Mouse (Mus musculus): ENCODE results near the gene Gtf2ird2. TPM values are rescaled to one million over a fixed set of nuclear protein-coding genes. Genes with fewer than 3 reads are reported as not detected.
A peak's percentile ranks its signal among the peaks of the same experiment; 100 is the strongest.

Gene Gtf2ird2
- total and polyA plus RNA-seq, 2 experiments from 2014 or later = 15.5 to 17.3 TPM

DNA sequence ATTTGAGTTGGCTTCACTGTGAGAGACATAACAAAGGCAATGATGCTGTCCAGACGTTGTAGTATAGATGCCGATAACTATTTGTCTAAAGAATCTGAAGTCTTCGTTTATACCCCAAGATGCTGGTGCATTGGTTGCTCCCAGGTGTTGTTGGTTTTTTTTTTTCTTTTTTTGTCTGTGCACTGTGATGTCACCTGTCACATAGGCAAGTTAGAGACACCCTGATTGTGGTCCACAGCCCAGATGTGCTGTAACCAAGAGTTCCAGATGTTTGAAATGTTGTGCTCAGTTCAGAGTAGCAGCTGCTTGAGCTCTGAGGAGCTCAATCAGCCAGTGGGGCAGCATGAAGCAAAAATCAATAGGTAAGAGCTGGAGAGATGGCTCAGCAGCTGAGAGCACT, 2.2 kb downstream of the Gtf2ird2 start:
- Histone ChIP-seq H3K9me3 (ENCODE audit: low read length) (no peaks in the 10 kb centered on the region), H3K27ac (ENCODE audit: low read depth, low read length) (no peak overlapping the region), H3K27me3 (ENCODE audit: insufficient read depth, low read length) (no peaks in the 10 kb centered on the region), H3K4me3 (ENCODE audit: low read depth, low read length) (no peak overlapping the region), H3K4me2 (ENCODE audit: low read depth, low read length, poor library complexity, severe bottlenecking) (no peak overlapping the region), H3K4me1 (ENCODE audit: insufficient read depth, low read length) (0 out of 2 replicates have a peak, but pooled peaks cover 4% of the 10 kb centered on the region), H3K9ac (replicated peaks; ENCODE audit: low read length, poor library complexity, severe bottlenecking) (no peak overlapping the region), H3K36me3 (ENCODE audit: insufficient read depth, low read length) (no peaks in the 10 kb centered on the region)
- 85% methylated on average over 3 of the region's 3 CpGs for WGBS
- ATAC-seq (ENCODE audit: low FRiP score) (no peak), DNase-seq (ENCODE audit: low spot score) (no peak)
- TF ChIP-seq CTCF (IDR thresholded peaks at IDR 0.05) = no peak

DNA sequence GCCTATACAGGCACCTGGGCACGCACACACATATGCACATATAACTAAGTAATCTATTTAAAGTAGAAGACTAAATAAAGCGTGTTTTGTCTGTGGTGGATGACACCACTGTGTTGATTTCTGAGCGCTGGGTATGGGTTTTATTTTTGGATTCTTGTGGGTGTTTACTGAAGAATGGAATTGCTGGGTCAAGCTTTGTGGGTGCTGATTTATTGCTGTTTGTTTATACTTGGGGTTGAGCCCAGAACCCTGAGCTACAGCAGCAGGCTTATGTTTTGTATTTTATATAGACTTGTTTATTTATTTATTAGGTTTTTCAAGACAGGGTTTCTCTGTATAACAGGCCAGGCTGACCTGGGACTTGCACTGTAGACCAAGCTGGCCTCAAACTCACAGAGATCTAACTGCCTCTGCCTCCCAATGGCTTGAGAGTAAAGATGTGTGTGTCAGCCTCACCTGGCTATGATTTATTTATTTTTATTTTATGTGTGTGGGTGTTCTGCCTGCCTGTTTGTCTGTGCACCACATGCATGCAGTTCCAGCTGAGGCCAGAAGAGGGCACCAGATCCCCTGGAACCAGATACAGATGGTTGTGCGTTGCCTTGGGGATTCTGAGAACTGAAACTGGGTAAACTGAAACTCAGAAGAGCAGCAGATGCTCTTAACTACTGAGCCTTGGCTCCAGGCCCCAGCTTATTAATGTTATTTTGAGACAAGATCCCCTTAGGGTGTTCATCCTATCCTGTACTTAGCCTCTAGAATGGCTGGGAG, 3.3 kb downstream of the Gtf2ird2 start:
- 0 out of 2 replicates have a peak, but pooled peaks cover 4% of the 10 kb centered on the region for H3K36me3 ChIP-seq (ENCODE audit: insufficient read depth, low read length)
- peak; percentile 84 for TF ChIP-seq CTCF (IDR thresholded peaks at IDR 0.05)
- no peak overlapping the region for H3K27ac ChIP-seq (ENCODE audit: low read depth, low read length)
- no peaks in the 10 kb centered on the region for H3K9me3 ChIP-seq (ENCODE audit: low read length)
- ATAC-seq (ENCODE audit: low FRiP score) = no peak
- DNase-seq (ENCODE audit: low spot score) = peak; percentile 26
- no peak overlapping the region for H3K9ac ChIP-seq (replicated peaks; ENCODE audit: low read length, poor library complexity, severe bottlenecking)
- 74% methylated on average over 4 of the region's 4 CpGs for WGBS
- H3K27me3 ChIP-seq (ENCODE audit: insufficient read depth, low read length) = no peaks in the 10 kb centered on the region
- no peak overlapping the region for H3K4me2 ChIP-seq (ENCODE audit: low read depth, low read length, poor library complexity, severe bottlenecking)
- H3K4me3 ChIP-seq (ENCODE audit: low read depth, low read length) = no peak overlapping the region
- H3K4me1 ChIP-seq (ENCODE audit: insufficient read depth, low read length) = 0 out of 2 replicates have a peak, but pooled peaks cover 4% of the 10 kb centered on the region

DNA sequence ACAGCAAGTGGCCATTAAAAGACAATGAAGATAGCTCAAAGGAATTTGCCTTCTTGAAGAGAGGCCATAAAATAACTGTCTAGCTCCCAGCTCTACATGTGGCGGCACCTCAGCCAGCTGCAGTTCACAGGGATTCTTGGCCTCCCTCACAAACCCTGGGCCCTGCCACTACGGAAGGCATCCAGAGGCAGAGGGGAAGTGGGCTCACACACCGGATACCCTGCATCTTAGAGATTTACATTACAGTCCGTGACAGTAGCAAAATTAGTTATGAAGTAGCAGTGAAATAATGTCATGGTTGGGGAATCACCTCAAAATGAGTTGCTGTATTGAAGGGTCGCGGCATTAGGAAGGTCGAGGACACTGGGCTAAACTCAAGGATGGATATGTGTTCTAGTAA, 4.8 kb downstream of the Gtf2ird2 start:
- H3K4me2 ChIP-seq (ENCODE audit: low read depth, low read length, poor library complexity, severe bottlenecking) = no peak overlapping the region
- WGBS = 90% methylated on average over 7 of the region's 7 CpGs
- no peak for TF ChIP-seq CTCF (IDR thresholded peaks at IDR 0.05)
- DNase-seq (ENCODE audit: low spot score) (no peak), ATAC-seq (ENCODE audit: low FRiP score) (no peak)
- H3K9me3 ChIP-seq (ENCODE audit: low read length) = no peaks in the 10 kb centered on the region
- no peak overlapping the region for H3K4me3 ChIP-seq (ENCODE audit: low read depth, low read length)
- no peak overlapping the region for H3K9ac ChIP-seq (replicated peaks; ENCODE audit: low read length, poor library complexity, severe bottlenecking)
- no peak overlapping the region for H3K27ac ChIP-seq (ENCODE audit: low read depth, low read length)
- 0 out of 2 replicates have a peak, but pooled peaks cover 8% of the 10 kb centered on the region for H3K36me3 ChIP-seq (ENCODE audit: insufficient read depth, low read length)
- no peaks in the 10 kb centered on the region for H3K27me3 ChIP-seq (ENCODE audit: insufficient read depth, low read length)
- H3K4me1 ChIP-seq (ENCODE audit: insufficient read depth, low read length) = no peaks in the 10 kb centered on the region

DNA sequence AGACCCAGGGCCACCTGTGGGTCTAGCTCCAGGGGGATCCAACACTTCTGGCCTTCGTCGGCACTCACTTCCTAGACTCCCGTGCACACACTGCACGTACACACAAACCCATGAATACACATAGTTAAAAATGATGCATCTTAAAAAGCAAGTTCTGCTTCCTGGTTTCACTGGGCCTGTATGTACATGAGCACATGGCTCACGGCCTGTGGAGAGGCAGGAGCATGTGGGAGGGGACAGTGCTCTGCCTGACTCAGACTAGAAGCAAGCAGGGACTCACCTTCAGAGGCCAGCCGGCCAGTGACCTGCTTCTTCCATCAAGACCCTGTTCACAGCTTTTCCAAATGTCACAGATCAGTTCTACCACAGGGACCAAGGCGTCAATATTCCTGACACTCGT, 9.8 kb downstream of the Gtf2ird2 start:
- DNase-seq (ENCODE audit: low spot score) (no peak), ATAC-seq (ENCODE audit: low FRiP score) (no peak)
- Histone ChIP-seq H3K9ac (replicated peaks; ENCODE audit: low read length, poor library complexity, severe bottlenecking) (no peak overlapping the region), H3K27ac (ENCODE audit: low read depth, low read length) (no peak overlapping the region), H3K4me3 (ENCODE audit: low read depth, low read length) (no peak overlapping the region), H3K4me1 (ENCODE audit: insufficient read depth, low read length) (no peaks in the 10 kb centered on the region), H3K9me3 (ENCODE audit: low read length) (no peaks in the 10 kb centered on the region), H3K4me2 (ENCODE audit: low read depth, low read length, poor library complexity, severe bottlenecking) (no peak overlapping the region), H3K36me3 (ENCODE audit: insufficient read depth, low read length) (peaks cover 30% of the 10 kb centered on the region), H3K27me3 (ENCODE audit: insufficient read depth, low read length) (no peaks in the 10 kb centered on the region)
- 91% methylated on average over 8 of the region's 8 CpGs for WGBS
- no peak for TF ChIP-seq CTCF (IDR thresholded peaks at IDR 0.05)

DNA sequence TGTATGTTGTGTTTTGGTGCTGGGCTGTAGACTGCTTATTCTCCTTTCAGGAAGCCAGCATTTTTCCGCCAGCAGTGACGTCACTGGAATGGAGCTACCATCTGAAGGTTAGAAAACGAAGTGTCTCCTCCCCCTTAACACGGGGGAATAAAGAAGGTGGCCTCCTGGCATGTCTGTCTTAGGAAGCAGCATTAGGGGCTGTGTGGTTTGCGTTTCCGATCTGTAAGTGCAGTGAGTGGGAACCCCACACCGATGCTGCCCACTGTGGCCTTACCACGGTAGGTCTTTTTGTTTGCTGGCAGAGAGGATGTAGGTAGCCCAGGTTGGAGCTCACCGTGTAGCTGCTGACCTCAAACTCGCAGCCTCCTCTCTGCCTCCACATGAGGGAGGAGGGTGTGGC, 22.9 kb downstream of the Gtf2ird2 start:
- H3K36me3 ChIP-seq (ENCODE audit: insufficient read depth, low read length) = peaks cover 28% of the 10 kb centered on the region
- H3K9ac ChIP-seq (replicated peaks; ENCODE audit: low read length, poor library complexity, severe bottlenecking) = no peak overlapping the region
- no peaks in the 10 kb centered on the region for H3K27me3 ChIP-seq (ENCODE audit: insufficient read depth, low read length)
- 87% methylated on average over 10 of the region's 10 CpGs for WGBS
- DNase-seq (ENCODE audit: low spot score) (no peak), ATAC-seq (ENCODE audit: low FRiP score) (no peak)
- no peaks in the 10 kb centered on the region for H3K9me3 ChIP-seq (ENCODE audit: low read length)
- H3K4me1 ChIP-seq (ENCODE audit: insufficient read depth, low read length) = no peaks in the 10 kb centered on the region
- no peak overlapping the region for H3K4me2 ChIP-seq (ENCODE audit: low read depth, low read length, poor library complexity, severe bottlenecking)
- H3K27ac ChIP-seq (ENCODE audit: low read depth, low read length) = no peak overlapping the region
- no peak for TF ChIP-seq CTCF (IDR thresholded peaks at IDR 0.05)
- H3K4me3 ChIP-seq (ENCODE audit: low read depth, low read length) = no peak overlapping the region

DNA sequence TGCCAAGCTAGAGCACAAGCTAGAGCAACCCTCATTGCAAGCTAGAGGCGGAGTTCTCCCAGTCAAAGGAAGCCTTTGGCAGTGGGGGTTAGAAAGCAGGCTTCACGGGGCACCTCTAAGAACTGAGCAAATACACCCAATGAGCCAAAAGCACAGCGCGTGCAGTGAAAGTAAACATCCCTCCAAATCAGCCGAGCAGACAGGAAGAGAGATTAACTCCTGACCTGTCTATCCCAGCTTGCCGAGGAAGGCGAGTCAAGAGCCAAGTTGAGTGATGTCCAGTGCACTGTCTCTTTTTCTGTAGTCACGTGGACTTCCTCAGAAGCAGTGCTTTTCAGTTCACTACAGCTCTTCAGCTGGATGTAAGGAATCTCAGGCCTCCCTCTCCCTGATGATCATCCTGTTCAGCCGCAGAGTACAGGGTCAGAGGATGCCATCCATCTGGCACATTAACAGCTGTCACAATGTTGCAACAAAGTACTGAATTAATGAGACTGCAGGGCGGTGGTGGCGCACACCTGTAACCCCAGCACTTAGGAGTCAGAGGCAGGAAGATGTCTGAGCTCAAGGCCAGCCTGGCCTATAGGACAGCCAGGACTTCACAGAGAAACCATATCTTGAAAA, 26.2 kb downstream of the Gtf2ird2 start:
- Histone ChIP-seq H3K27me3 (ENCODE audit: insufficient read depth, low read length) (no peaks in the 10 kb centered on the region), H3K36me3 (ENCODE audit: insufficient read depth, low read length) (peaks cover 23% of the 10 kb centered on the region), H3K27ac (ENCODE audit: low read depth, low read length) (no peak overlapping the region), H3K9me3 (ENCODE audit: low read length) (no peaks in the 10 kb centered on the region), H3K4me3 (ENCODE audit: low read depth, low read length) (no peak overlapping the region), H3K9ac (replicated peaks; ENCODE audit: low read length, poor library complexity, severe bottlenecking) (no peak overlapping the region), H3K4me2 (ENCODE audit: low read depth, low read length, poor library complexity, severe bottlenecking) (no peak overlapping the region), H3K4me1 (ENCODE audit: insufficient read depth, low read length) (no peaks in the 10 kb centered on the region)
- no peak for ATAC-seq (ENCODE audit: low FRiP score)
- 63% methylated on average over 11 of the region's 11 CpGs for WGBS
- no peak for TF ChIP-seq CTCF (IDR thresholded peaks at IDR 0.05)
- DNase-seq (ENCODE audit: low spot score) = peak; percentile 9
